Mouse (Mus musculus): ENCODE measurements at regions not wholly inside any gene's neighbourhood (a gene's known extent, or its start where the extent isn't known, plus 50 kb on each side); places are given as distances from the start of the nearest gene placed in this dataset.

- 72% methylated on average over 4 of the region's 4 CpGs for WGBS
- H3K9me3 ChIP-seq = no peaks in the 10 kb centered on the region
- no peaks in the 10 kb centered on the region for H3K36me3 ChIP-seq (replicated peaks)
- H3K9ac ChIP-seq = no peak overlapping the region
- no peaks in the 10 kb centered on the region for H3K4me1 ChIP-seq
- no peaks in the 10 kb centered on the region for H3K27me3 ChIP-seq
- ATAC-seq (ENCODE audit: low FRiP score) = no peak
- H3K4me3 ChIP-seq (replicated peaks) = no peak overlapping the region
- H3K27ac ChIP-seq = no peak overlapping the region
- no peak overlapping the region for H3K4me2 ChIP-seq
Observed at GRCm38 (mm10) chr9:117843531-117843930, 196.8 kb upstream of the Azi2 start.

GRCm38 (mm10) chr9:117836696-117837380 is 203.5 kb upstream of the Azi2 start:
- H3K9me3 ChIP-seq = no peaks in the 10 kb centered on the region
- H3K4me1 ChIP-seq = peaks cover 11% of the 10 kb centered on the region; the same call in 1 of the 2 replicates
- peak overlapping the region; percentile 19; the same call in 1 of the 2 replicates for H3K4me2 ChIP-seq
- H3K27ac ChIP-seq = no peak overlapping the region
- H3K4me3 ChIP-seq (replicated peaks) = no peak overlapping the region
- WGBS = 41% methylated on average over 12 of the region's 12 CpGs
- peak; percentile 76 for ATAC-seq (ENCODE audit: low FRiP score)
- H3K36me3 ChIP-seq (replicated peaks) = no peaks in the 10 kb centered on the region
- H3K27me3 ChIP-seq = no peaks in the 10 kb centered on the region
- no peak overlapping the region for H3K9ac ChIP-seq

GRCm38 (mm10) chr9:117833586-117833985 is 203.9 kb upstream of the Rbms3 start:
- Histone ChIP-seq H3K4me2 (no peak overlapping the region), H3K36me3 (replicated peaks) (no peaks in the 10 kb centered on the region), H3K27ac (no peak overlapping the region), H3K9ac (no peak overlapping the region), H3K4me1 (peaks cover 11% of the 10 kb centered on the region; the same call in 1 of the 2 replicates), H3K27me3 (no peaks in the 10 kb centered on the region), H3K4me3 (replicated peaks) (no peak overlapping the region), H3K9me3 (no peaks in the 10 kb centered on the region)
- WGBS = 73% methylated on average over 6 of the region's 6 CpGs
- no peak for ATAC-seq (ENCODE audit: low FRiP score)

GRCm38 (mm10) chr9:117814661-117815060 is 184.9 kb upstream of the Rbms3 start:
- WGBS = 11% methylated on average over 4 of the region's 4 CpGs
- no peak overlapping the region for H3K4me3 ChIP-seq (replicated peaks)
- H3K9ac ChIP-seq = no peak overlapping the region
- peaks cover 13% of the 10 kb centered on the region for H3K4me1 ChIP-seq
- H3K36me3 ChIP-seq (replicated peaks) = no peaks in the 10 kb centered on the region
- no peak overlapping the region for H3K4me2 ChIP-seq
- H3K27me3 ChIP-seq = no peaks in the 10 kb centered on the region
- peak; percentile 68; the same call in 1 of the 2 replicates for ATAC-seq (ENCODE audit: low FRiP score)
- H3K9me3 ChIP-seq = no peaks in the 10 kb centered on the region
- no peak overlapping the region for H3K27ac ChIP-seq

- 86% methylated on average over 9 of the region's 9 CpGs for WGBS
- H3K4me3 ChIP-seq (replicated peaks) = no peak overlapping the region
- no peaks in the 10 kb centered on the region for H3K36me3 ChIP-seq (replicated peaks)
- H3K4me1 ChIP-seq = peaks cover 13% of the 10 kb centered on the region
- ATAC-seq (ENCODE audit: low FRiP score) = no peak
- H3K9ac ChIP-seq = no peak overlapping the region
- H3K27ac ChIP-seq = no peak overlapping the region
- H3K4me2 ChIP-seq = no peak overlapping the region
- H3K9me3 ChIP-seq = no peaks in the 10 kb centered on the region
- no peaks in the 10 kb centered on the region for H3K27me3 ChIP-seq
Observed at GRCm38 (mm10) chr9:117813216-117813615, 183.5 kb upstream of the Rbms3 start.

- no peaks in the 10 kb centered on the region for H3K9me3 ChIP-seq
- no peaks in the 10 kb centered on the region for H3K4me1 ChIP-seq
- 82% methylated on average over 9 of the region's 9 CpGs for WGBS
- H3K4me2 ChIP-seq = no peak overlapping the region
- no peaks in the 10 kb centered on the region for H3K36me3 ChIP-seq (replicated peaks)
- H3K9ac ChIP-seq = no peak overlapping the region
- H3K27ac ChIP-seq = no peak overlapping the region
- H3K4me3 ChIP-seq (replicated peaks) = no peak overlapping the region
- no peaks in the 10 kb centered on the region for H3K27me3 ChIP-seq
- no peak for ATAC-seq (ENCODE audit: low FRiP score)
Observed at GRCm38 (mm10) chr9:117805812-117806211, 176.1 kb upstream of the Rbms3 start.

- H3K27me3 ChIP-seq = no peaks in the 10 kb centered on the region
- H3K36me3 ChIP-seq (replicated peaks) = no peaks in the 10 kb centered on the region
- H3K4me2 ChIP-seq = no peak overlapping the region
- H3K4me3 ChIP-seq (replicated peaks) = no peak overlapping the region
- ATAC-seq (ENCODE audit: low FRiP score) = no peak
- H3K9ac ChIP-seq = no peak overlapping the region
- no peak overlapping the region for H3K27ac ChIP-seq
- WGBS = 66% methylated on average over 5 of the region's 5 CpGs
- no peaks in the 10 kb centered on the region for H3K9me3 ChIP-seq
- no peaks in the 10 kb centered on the region for H3K4me1 ChIP-seq
Observed at GRCm38 (mm10) chr9:117784186-117784591, 154.5 kb upstream of the Rbms3 start.

- WGBS = 90% methylated on average over 6 of the region's 6 CpGs
- Histone ChIP-seq H3K27ac (no peak overlapping the region), H3K4me2 (no peak overlapping the region)
Observed at GRCm38 (mm10) chr9:117754651-117755050, 124.9 kb upstream of the Rbms3 start.

GRCm38 (mm10) chr9:117753466-117753865 is 123.8 kb upstream of the Rbms3 start:
- no peaks in the 10 kb centered on the region for H3K36me3 ChIP-seq (replicated peaks)
- no peaks in the 10 kb centered on the region for H3K9me3 ChIP-seq
- H3K4me1 ChIP-seq = no peaks in the 10 kb centered on the region
- H3K27me3 ChIP-seq = no peaks in the 10 kb centered on the region
- 82% methylated on average over 3 of the region's 3 CpGs for WGBS
- H3K27ac ChIP-seq = no peak overlapping the region
- no peak overlapping the region for H3K9ac ChIP-seq
- no peak overlapping the region for H3K4me3 ChIP-seq (replicated peaks)
- ATAC-seq (ENCODE audit: low FRiP score) = no peak
- H3K4me2 ChIP-seq = no peak overlapping the region

More at GRCm38 (mm10) chr9:117754651-117755050, 124.9 kb upstream of the Rbms3 start:
- Histone ChIP-seq H3K27me3 (no peaks in the 10 kb centered on the region), H3K4me1 (no peaks in the 10 kb centered on the region), H3K9ac (no peak overlapping the region), H3K9me3 (no peaks in the 10 kb centered on the region), H3K36me3 (replicated peaks) (no peaks in the 10 kb centered on the region), H3K4me3 (replicated peaks) (no peak overlapping the region)
- no peak for ATAC-seq (ENCODE audit: low FRiP score)

- Histone ChIP-seq H3K4me3 (replicated peaks) (no peak overlapping the region), H3K4me1 (no peaks in the 10 kb centered on the region), H3K9me3 (no peaks in the 10 kb centered on the region), H3K27me3 (no peaks in the 10 kb centered on the region), H3K4me2 (no peak overlapping the region), H3K27ac (no peak overlapping the region), H3K9ac (no peak overlapping the region), H3K36me3 (replicated peaks) (no peaks in the 10 kb centered on the region)
- 97% methylated on average over 8 of the region's 8 CpGs for WGBS
- no peak for ATAC-seq (ENCODE audit: low FRiP score)
Observed at GRCm38 (mm10) chr9:117744906-117745305, 115.2 kb upstream of the Rbms3 start.

GRCm38 (mm10) chr9:117729366-117729765 is 99.7 kb upstream of the Rbms3 start:
- no peak overlapping the region for H3K4me2 ChIP-seq
- H3K36me3 ChIP-seq (replicated peaks) = no peaks in the 10 kb centered on the region
- WGBS = 90% methylated on average over 6 of the region's 6 CpGs
- 0 out of 2 replicates have a peak, but pooled peaks cover 3% of the 10 kb centered on the region for H3K9me3 ChIP-seq
- H3K4me1 ChIP-seq = no peaks in the 10 kb centered on the region
- H3K4me3 ChIP-seq (replicated peaks) = no peak overlapping the region
- H3K9ac ChIP-seq = no peak overlapping the region
- no peaks in the 10 kb centered on the region for H3K27me3 ChIP-seq
- no peak overlapping the region for H3K27ac ChIP-seq
- no peak for ATAC-seq (ENCODE audit: low FRiP score)

GRCm38 (mm10) chr9:117720161-117720598 is 90.5 kb upstream of the Rbms3 start:
- H3K27ac ChIP-seq = no peak overlapping the region
- H3K4me2 ChIP-seq = no peak overlapping the region
- no peak overlapping the region for H3K4me3 ChIP-seq (replicated peaks)
- ATAC-seq (ENCODE audit: low FRiP score) = no peak
- H3K36me3 ChIP-seq (replicated peaks) = no peaks in the 10 kb centered on the region
- WGBS = 81% methylated on average over 7 of the region's 7 CpGs
- H3K9me3 ChIP-seq = no peaks in the 10 kb centered on the region
- H3K9ac ChIP-seq = no peak overlapping the region
- no peaks in the 10 kb centered on the region for H3K4me1 ChIP-seq
- H3K27me3 ChIP-seq = no peaks in the 10 kb centered on the region

GRCm38 (mm10) chr9:117717346-117717745 is 87.6 kb upstream of the Rbms3 start:
- H3K36me3 ChIP-seq (replicated peaks) = no peaks in the 10 kb centered on the region
- H3K4me1 ChIP-seq = no peaks in the 10 kb centered on the region
- H3K27me3 ChIP-seq = no peaks in the 10 kb centered on the region
- H3K9ac ChIP-seq = no peak overlapping the region
- H3K27ac ChIP-seq = no peak overlapping the region
- no peak for ATAC-seq (ENCODE audit: low FRiP score)
- WGBS = 84% methylated on average over 4 of the region's 4 CpGs
- no peaks in the 10 kb centered on the region for H3K9me3 ChIP-seq
- H3K4me3 ChIP-seq (replicated peaks) = no peak overlapping the region
- H3K4me2 ChIP-seq = no peak overlapping the region

Data from forebrain, embryonic 12.5 days (tissue).